Mouse (Mus musculus) olfactory bulb, adult 2 months (tissue): ENCODE data around the gene Col4a2.

Source experiments
- CTCF ChIP-seq: fragments of 200-500 bp; IDR thresholded peaks from 2 replicates; pipeline ENCODE4 v1.5.1; 2012; ENCODE audit warnings: low read depth, mild to moderate bottlenecking, low read length, moderate library complexity; ENCODE audit not compliant: insufficient read depth
- POLR2A ChIP-seq: fragments of 200-500 bp; IDR thresholded peaks from 2 replicates; pipeline ENCODE4 v1.6.1; 2012; ENCODE audit warnings: mild to moderate bottlenecking, low read depth, low read length, moderate library complexity; ENCODE audit not compliant: insufficient read depth

GRCm38 (mm10) chr8:11374326-11375076, 61.9 kb downstream of the Col4a2 start:
- TF ChIP-seq CTCF, result no peak
- TF ChIP-seq POLR2A, result no peak
